Mouse (Mus musculus) heart, embryonic 11.5 days (tissue): Measurements from ENCODE around the gene CN725425. TPM values are rescaled to one million over a fixed set of nuclear protein-coding genes. Genes with fewer than 3 reads are reported as not detected.

ENCODE experiments used
- ATAC-seq: fragments of 200-750 bp; cut with Nextera tagmentation; replicated peaks from 2 replicates; pipeline ENCODE4 v1.8.0; 2017; ENCODE audit warnings: moderate library complexity; ENCODE audit not compliant: insufficient number of reproducible peaks, low FRiP score, low TSS enrichment
- H3K27ac ChIP-seq: fragments of 300-500 bp; sonication (generic); 2 replicates; pipeline ENCODE4 v1.5.1; 2014; ENCODE audit warnings: mild to moderate bottlenecking, low read depth, low read length
- H3K27me3 ChIP-seq: fragments of 300-500 bp; sonication (generic); 2 replicates; pipeline ENCODE4 v1.6.1; 2014; ENCODE audit warnings: mild to moderate bottlenecking, low read length, mixed read lengths; ENCODE audit not compliant: control insufficient read depth, insufficient read depth
- H3K36me3 ChIP-seq: fragments of 300-500 bp; sonication (generic); 2 replicates; pipeline ENCODE4 v1.6.1; 2014; ENCODE audit warnings: mild to moderate bottlenecking, low read length, moderate library complexity, mixed read lengths; ENCODE audit not compliant: control insufficient read depth, insufficient read depth
- H3K4me1 ChIP-seq: fragments of 300-500 bp; sonication (generic); 2 replicates; pipeline ENCODE4 v1.6.1; 2014; ENCODE audit warnings: low read length; ENCODE audit not compliant: control insufficient read depth, insufficient read depth
- H3K4me2 ChIP-seq: fragments of 300-500 bp; sonication (generic); 2 replicates; pipeline ENCODE4 v1.6.1; 2014; ENCODE audit warnings: mild to moderate bottlenecking, moderate library complexity
- H3K4me3 ChIP-seq: fragments of 300-500 bp; sonication (generic); 2 replicates; pipeline ENCODE4 v1.5.1; 2014; ENCODE audit warnings: low read depth, low read length
- H3K9ac ChIP-seq: fragments of 300-500 bp; sonication (generic); 2 replicates; pipeline ENCODE4 v1.6.1; 2014; ENCODE audit warnings: mild to moderate bottlenecking, low read depth, low read length, moderate library complexity
- H3K9me3 ChIP-seq: fragments of 300-500 bp; sonication (generic); replicated peaks from 2 replicates; pipeline ENCODE4 v1.6.1; 2016; ENCODE audit warnings: low read length; ENCODE audit not compliant: control insufficient read depth
- WGBS: fragments of 180-500 bp; shearing (Covaris S2); extraction: QIAGEN DNeasy Blood & Tissue Kit; methylation state at CpG from one replicate; pipeline ENCODE4 v1.1.7; 2014; ENCODE audit not compliant: insufficient replicate concordance; 5-methylcytosine and 5-hydroxymethylcytosine counted together
- polyA plus RNA-seq: library from polyadenylated mRNA; unstranded; fragments of >200 nt; fragmentation: Nextera tagmentation; extraction: Ambion mirVana; gene quantifications from 2 replicates; pipeline ENCODE4 v1.2.1, GENCODE M21; 2014

Gene CN725425
- polyA plus RNA-seq, 1 experiment from 2014 or later, result not detected

DNA sequence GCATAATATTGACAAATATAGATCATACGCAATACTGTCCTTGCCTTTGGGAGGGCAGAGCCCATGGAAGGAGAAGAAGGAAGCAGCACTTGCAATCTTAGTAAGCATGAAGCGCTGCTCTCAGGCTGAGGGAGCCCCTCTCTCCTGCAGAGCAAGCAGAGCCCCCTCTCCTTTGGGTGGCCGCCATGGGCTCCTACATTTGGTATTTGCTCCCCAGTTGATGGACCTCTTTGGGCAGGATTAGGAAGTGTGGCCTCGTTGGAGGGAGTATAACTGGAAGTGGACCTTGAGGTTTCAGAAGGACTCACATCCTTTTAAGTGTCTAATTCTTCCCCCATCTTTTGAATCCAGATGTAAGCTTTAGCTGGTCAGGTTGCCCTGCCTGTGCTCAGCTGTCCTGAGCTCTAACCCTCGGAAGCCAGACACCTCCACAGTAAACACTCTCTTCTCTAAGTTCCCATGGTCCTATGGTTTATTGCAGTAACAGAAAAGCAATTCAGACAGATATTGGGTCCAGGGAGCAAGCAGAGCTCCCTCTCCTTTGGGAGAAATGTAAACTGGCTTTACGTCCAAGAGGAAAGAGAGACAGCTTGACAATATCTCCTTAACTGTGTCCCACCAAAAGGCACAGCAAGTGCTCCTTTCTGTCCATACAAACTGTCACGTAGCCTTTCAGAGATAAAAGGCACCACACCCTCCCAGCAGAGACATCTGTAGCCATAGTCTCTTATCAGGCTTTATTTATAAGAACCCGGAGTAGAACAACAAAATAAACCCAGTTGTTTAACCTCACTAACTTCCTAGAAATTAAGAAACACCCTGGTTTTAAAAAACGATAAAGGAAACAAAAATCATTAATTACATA is 52.5 kb downstream of the CN725425 start:
- H3K9ac ChIP-seq, result no peak overlapping the region
- no peaks in the 10 kb centered on the region for H3K9me3 ChIP-seq
- H3K4me2 ChIP-seq, result no peak overlapping the region
- H3K36me3 ChIP-seq, result no peaks in the 10 kb centered on the region
- no peaks in the 10 kb centered on the region for H3K4me1 ChIP-seq
- no peaks in the 10 kb centered on the region for H3K27me3 ChIP-seq
- no peak for ATAC-seq
- no peak overlapping the region for H3K4me3 ChIP-seq
- H3K27ac ChIP-seq, result no peak overlapping the region
- WGBS, result 59% methylated on average over 9 of the region's 9 CpGs

DNA sequence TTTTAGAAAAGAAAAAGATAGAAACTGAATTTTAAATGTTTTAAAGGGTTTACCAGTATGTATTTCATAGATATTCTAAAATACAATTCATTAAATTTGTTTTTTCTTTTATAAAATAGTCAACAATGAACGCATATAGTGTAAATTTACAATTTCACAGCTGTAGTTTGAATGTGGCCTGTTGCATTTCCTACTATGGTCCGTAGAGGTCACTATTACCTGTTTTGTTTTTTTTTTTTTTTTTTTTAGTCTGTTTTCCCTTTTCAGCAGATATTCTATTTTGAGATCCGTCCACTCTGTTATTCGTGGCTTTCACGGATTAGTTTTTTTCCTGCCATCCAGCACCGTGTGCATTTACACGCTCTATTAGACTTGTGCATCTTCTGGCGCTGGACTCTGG is 53.7 kb downstream of the CN725425 start:
- H3K4me1 ChIP-seq, result no peaks in the 10 kb centered on the region
- no peak for ATAC-seq
- no peak overlapping the region for H3K4me2 ChIP-seq
- H3K4me3 ChIP-seq, result no peak overlapping the region
- H3K27ac ChIP-seq, result no peak overlapping the region
- WGBS, result 45% methylated on average over 8 of the region's 8 CpGs
- H3K9ac ChIP-seq, result no peak overlapping the region
- H3K36me3 ChIP-seq, result no peaks in the 10 kb centered on the region
- no peaks in the 10 kb centered on the region for H3K27me3 ChIP-seq
- H3K9me3 ChIP-seq, result no peaks in the 10 kb centered on the region

DNA sequence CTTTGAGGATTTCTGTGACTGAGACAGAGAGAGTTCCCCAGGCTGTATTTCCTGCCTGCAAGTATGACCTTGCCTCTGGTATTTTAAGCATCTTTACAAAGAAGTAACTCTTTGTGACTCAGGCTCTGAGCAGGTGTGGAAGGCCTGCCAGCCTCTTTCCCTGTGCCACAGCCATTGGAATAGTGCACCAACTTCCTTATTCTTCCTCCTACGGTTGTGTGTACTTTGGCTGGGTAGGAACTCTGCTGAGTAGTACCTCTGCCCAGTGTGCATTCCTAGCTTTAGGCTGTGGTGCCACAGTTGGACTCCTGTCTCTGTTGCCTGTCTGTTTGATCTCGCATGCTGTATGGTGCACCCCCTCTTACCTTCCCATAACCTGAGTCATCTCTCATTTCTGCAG is 56.0 kb downstream of the CN725425 start:
- 91% methylated on average over 2 of the region's 2 CpGs for WGBS
- H3K4me1 ChIP-seq, result no peaks in the 10 kb centered on the region
- H3K9me3 ChIP-seq, result no peaks in the 10 kb centered on the region
- H3K4me3 ChIP-seq, result no peak overlapping the region
- no peaks in the 10 kb centered on the region for H3K36me3 ChIP-seq
- no peak overlapping the region for H3K4me2 ChIP-seq
- H3K27me3 ChIP-seq, result no peaks in the 10 kb centered on the region
- H3K9ac ChIP-seq, result no peak overlapping the region
- no peak overlapping the region for H3K27ac ChIP-seq
- ATAC-seq, result no peak

DNA sequence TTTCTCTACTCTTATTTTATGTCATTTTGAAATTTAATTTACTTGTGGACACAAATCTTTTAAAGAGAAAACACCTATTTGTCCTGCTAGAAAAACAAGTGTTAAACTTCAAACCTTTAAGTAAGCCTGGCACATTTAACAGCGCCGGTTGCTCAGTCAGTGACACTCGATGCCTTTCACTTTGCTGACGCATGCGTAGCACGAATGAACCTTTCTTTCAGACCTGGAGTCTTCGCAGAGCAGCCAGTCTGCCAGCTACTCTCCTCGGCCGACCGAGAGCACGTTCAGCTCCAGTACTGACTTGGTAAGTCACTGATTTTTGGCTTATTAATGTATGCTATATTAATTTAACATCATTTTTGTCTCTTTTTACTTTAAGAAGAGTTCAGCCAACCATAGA is 57.8 kb downstream of the CN725425 start:
- no peaks in the 10 kb centered on the region for H3K27me3 ChIP-seq
- no peaks in the 10 kb centered on the region for H3K36me3 ChIP-seq
- no peak for ATAC-seq
- H3K9me3 ChIP-seq, result no peaks in the 10 kb centered on the region
- H3K4me2 ChIP-seq, result no peak overlapping the region
- 70% methylated on average over 11 of the region's 11 CpGs for WGBS
- H3K9ac ChIP-seq, result no peak overlapping the region
- H3K27ac ChIP-seq, result no peak overlapping the region
- no peak overlapping the region for H3K4me3 ChIP-seq
- no peaks in the 10 kb centered on the region for H3K4me1 ChIP-seq

DNA sequence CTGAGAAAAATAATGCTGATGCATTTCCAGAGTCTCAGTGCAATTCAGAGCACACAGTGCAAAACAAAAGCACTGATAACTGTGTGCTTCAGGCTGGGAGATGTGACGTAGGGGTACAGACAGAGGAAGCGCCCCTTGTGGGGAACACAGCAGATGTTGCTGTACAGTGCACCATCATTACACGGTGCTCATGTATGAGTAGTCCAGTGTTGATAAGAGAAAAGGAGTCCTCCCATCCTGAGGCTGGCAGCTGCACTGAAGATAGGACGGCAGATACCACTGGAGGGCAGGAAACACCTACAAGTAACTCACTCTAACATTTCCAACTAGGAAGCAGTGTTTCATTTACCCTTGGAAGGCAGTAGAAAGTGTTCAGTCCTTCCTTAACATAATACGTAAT is 61.3 kb downstream of the CN725425 start:
- no peaks in the 10 kb centered on the region for H3K36me3 ChIP-seq
- H3K27ac ChIP-seq, result no peak overlapping the region
- H3K9ac ChIP-seq, result no peak overlapping the region
- no peaks in the 10 kb centered on the region for H3K27me3 ChIP-seq
- no peaks in the 10 kb centered on the region for H3K9me3 ChIP-seq
- H3K4me2 ChIP-seq, result no peak overlapping the region
- H3K4me3 ChIP-seq, result no peak overlapping the region
- ATAC-seq, result no peak; the same call in 1 of the 2 replicates
- no peaks in the 10 kb centered on the region for H3K4me1 ChIP-seq
- WGBS, result 56% methylated on average over 5 of the region's 5 CpGs

DNA sequence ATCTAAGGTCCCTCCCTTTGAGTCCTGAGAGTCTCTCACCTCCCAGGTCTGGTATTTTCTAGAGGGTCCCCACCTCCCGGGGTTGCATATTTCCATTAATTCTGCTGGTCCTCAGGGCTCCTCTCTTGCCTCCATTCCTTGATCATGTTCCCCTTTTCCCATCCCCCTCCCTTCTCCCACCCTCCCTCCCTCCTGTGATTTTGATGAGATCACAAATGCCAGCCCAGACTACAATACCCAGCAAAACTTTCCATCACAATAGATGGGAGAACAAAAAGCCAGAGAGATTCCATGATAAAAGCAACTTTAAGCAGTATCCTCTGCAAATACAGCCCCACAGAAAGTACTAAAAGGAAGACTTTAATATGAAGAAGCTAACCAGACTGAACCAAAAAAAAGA is 64.6 kb downstream of the CN725425 start:
- no peaks in the 10 kb centered on the region for H3K27me3 ChIP-seq

DNA sequence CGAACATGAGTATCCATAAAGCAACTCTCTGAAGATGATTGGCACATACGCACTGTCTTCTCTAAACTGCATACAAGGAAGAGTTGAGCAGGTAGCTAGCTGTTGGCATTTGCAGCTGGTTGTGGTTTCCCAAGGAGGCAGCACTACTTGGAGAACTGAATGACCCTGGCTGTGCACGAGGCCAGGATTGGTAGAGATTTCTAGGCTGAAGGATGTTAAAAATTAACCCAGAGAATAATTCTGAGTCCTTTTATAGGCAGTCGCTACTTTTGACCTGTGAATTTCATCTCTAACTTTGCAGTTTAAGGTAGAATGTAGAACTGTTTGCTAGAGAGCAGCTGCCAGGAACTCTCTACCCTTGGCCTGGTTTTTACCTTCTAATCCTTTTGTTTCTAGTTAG is 69.2 kb downstream of the CN725425 start:
- Histone ChIP-seq H3K4me2 (no peak overlapping the region), H3K9me3 (no peaks in the 10 kb centered on the region), H3K9ac (no peak overlapping the region), H3K4me1 (no peaks in the 10 kb centered on the region), H3K27ac (no peak overlapping the region), H3K4me3 (no peak overlapping the region), H3K36me3 (no peaks in the 10 kb centered on the region), H3K27me3 (no peaks in the 10 kb centered on the region)
- 85% methylated on average over 4 of the region's 4 CpGs for WGBS
- no peak for ATAC-seq

More for the DNA sequence above, 64.6 kb downstream of the CN725425 start:
- Histone ChIP-seq H3K9me3 (no peaks in the 10 kb centered on the region), H3K36me3 (no peaks in the 10 kb centered on the region), H3K27ac (no peak overlapping the region), H3K4me2 (no peak overlapping the region), H3K4me1 (no peaks in the 10 kb centered on the region), H3K9ac (no peak overlapping the region), H3K4me3 (no peak overlapping the region)
- no peak for ATAC-seq
- WGBS, result 58% methylated on average over 1 of the region's 1 CpGs

DNA sequence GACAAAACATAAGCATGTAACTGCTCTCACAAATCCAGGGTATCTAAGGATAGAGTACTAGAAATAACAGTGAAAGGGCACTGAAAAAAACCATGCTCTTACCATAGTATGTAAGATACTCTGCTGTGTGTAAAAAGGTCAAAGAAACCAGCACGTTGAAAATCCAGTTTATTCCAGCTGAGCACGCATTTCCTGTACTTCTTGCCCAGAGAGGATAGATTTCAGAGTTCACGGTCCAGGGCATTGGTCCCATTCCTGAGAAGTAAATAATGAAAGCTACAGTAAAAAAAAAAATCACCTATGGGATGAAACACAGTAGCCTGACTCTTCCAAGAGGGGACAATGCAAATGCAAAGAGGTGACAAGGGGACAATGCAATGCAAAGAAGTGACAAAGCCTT is 76.7 kb downstream of the CN725425 start:
- Histone ChIP-seq H3K36me3 (no peaks in the 10 kb centered on the region), H3K9ac (no peak overlapping the region), H3K4me1 (no peaks in the 10 kb centered on the region), H3K9me3 (no peaks in the 10 kb centered on the region), H3K4me3 (no peak overlapping the region), H3K4me2 (no peak overlapping the region), H3K27ac (no peak overlapping the region), H3K27me3 (no peaks in the 10 kb centered on the region)
- WGBS, result 66% methylated on average over 3 of the region's 3 CpGs
- no peak for ATAC-seq

DNA sequence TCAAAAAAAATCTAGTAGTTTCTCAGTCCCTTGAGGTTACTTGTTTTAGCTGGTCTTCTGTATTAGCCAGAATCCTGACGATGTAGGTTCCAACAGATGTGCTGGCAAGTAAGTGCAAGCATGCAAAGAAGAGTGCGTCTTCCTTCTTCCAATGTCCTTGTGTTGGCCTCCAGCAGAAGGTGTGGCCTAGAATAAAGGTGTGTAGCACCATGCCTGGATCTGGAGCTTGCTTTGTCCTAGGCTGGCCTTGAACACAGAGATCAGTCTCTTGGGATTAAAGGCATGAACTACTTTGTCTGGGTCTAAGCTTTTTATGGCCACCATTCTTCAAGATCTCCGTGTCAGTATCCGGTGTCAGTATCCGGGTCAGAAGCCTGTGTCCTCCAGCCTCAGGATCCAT is 80.3 kb downstream of the CN725425 start:
- Histone ChIP-seq H3K4me1 (no peaks in the 10 kb centered on the region), H3K36me3 (no peaks in the 10 kb centered on the region), H3K9me3 (no peaks in the 10 kb centered on the region), H3K9ac (no peak overlapping the region), H3K4me3 (no peak overlapping the region), H3K27me3 (no peaks in the 10 kb centered on the region), H3K27ac (no peak overlapping the region), H3K4me2 (no peak overlapping the region)
- WGBS, result 90% methylated on average over 5 of the region's 5 CpGs
- no peak for ATAC-seq
